Mouse (Mus musculus) ovary, postnatal 14 days (tissue): Measurements from ENCODE around the gene Stat2.
"Not testable (repeated sequence)": the region's sequence is repeated elsewhere in the genome, so short reads cannot be mapped to it uniquely, and the experiment has no call there.

Source experiments
- DNase-seq: peaks from one replicate; pipeline ENCODE4 v3.0.0; 2022; ENCODE audit warnings: low spot score

The Stat2 gene

DNA sequence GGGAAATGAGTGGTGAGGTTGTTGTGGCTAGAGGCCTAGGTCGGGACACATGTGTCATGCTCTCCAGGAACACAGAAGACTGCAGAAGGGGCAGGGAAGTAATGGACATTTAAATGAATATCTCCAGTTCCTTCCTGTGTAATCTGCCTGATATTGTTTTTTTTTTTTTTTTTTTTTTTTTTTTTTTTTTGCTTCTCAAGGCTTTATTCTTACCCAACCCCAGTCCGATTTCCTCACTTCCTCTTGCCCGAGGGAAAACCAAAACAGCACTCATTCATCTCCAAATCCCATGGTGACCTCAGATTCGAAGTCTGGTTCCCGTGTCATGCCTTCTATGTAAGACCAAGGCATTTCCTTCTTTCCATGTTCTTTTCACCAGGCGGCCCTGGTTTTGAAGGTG, 27.9 kb downstream of the Stat2 start:
- no peak for DNase-seq

DNA sequence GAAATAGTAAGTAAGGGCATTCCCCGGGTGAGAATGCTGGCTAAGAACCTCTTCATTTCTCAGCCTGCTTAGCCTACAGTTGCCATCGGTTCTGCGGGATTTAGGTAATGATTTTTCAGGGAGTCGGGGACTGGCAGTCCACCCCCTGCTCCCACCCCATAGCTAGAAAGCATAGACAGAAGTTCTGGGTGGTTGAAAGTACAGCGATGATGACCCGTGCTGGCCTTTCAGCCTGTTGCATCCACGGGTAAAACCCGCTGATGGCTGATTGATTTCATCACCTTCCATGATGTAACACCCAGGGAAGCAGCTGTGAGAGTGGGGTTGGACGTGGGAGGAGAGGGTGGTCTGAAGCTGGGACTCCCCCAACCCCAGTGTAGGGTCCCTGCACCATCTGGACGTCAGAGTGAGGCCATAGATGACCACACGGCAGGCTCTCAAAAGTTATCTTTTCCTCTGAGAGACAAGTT, 28.4 kb downstream of the Stat2 start, which contains the start of gene Il23a:
Gene Il23a, minus strand, starts transcription at position 51 of the 470 bp plus-strand sequence.
- DNase-seq = no peak

DNA sequence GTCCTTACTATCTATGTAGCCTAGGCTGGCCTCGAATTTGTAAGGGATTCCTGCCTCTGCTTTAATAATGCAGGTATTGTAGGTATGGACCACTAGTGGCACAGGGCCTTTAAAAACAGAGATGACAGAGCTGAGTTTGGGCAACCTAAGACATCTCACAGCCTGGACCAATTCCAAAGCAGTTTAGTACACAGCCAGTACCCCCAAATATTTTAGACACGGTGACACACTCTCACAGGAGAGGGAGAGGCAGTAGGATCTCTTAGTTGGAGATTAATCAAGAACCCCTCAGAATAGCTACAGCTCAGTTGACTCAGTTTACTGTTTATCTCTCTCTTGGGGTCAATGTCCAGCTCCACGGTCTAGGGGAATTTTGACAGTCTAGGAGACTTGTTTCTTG, 32.0 kb downstream of the Stat2 start:
- no peak for DNase-seq

DNA sequence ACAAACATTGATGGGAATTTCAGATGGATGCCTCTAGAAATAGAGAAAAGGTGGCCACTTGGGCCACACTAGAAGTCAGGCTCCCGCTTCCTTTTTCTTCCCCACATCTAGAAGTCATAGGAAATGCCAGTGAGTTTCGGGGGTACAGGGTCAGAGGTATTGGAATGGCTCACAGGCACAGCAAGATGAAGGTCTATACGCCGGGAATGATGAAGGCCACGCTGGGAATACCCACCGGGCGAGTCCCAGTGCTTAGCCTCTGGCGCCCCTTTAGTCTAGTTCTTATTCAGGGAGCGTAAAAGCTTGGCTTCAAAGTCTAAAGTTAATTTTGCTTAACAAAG, 32.4 kb downstream of the Stat2 start:
- no peak for DNase-seq

DNA sequence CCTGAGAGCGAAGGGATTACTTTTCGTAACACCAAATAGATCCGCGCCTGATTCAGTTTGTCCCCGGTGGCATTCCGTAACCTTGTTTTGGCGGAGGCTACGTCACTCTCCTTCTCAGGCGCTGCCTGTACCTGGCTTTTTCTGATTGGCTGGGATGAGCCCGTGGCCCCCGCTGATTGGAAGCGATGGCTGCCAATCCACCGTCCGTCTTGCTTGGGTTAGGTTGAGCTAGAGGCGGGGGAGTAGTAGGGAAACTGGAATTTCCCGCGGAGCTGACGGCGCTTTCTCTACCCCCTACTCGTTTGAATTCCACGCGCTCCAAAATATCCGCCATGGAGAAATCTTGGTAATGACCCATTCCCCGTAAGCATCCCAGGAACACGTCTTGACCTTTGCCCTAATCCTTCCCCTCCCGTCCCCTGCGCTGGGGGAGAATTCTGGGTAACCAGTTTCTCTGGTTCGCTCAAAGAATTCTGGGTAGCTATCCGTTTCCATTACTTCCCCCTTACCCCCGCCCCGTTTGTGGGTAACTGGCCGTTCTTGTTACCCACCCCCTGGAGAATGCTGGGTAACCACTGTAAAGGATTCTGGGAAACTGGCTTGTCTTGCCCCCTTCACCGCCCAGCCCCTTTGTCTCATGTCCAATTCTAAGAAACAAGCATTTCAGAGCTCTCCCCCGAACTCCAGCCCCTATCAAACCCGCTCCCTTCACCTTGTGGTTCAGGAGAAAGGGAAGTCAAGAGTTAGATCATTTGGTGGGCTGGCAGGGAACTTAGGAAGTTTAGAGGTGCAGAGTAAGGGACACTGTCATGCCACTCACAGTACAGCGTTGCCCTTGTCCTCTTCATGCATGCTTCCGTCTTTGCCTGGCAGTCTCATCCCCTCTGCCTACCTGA, 33.0 kb downstream of the Stat2 start, which contains the start of gene Pan2:
Gene Pan2, plus strand, starts transcription at position 210 of the 896 bp plus-strand sequence.
- peak; percentile 99 for DNase-seq

DNA sequence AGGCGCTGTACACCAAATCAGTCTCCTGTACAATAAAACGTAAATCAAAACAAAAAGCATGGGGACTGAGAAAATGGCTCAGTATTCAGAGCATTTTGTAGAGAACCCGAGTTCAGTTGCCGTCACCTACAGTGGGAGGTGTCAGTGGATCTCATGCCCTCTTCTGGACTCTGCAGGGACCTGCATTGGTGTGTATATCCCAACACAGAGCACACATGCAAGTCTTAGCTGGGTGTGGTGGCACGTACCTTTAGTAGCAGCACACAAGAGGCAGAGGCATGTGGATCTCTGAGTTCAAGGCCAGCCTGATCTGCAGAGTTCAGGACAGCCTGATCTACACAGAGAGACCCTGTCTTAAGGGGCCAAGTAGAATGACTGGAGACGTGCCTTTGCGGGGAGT, 39.3 kb downstream of the Stat2 start:
- DNase-seq = no peak

DNA sequence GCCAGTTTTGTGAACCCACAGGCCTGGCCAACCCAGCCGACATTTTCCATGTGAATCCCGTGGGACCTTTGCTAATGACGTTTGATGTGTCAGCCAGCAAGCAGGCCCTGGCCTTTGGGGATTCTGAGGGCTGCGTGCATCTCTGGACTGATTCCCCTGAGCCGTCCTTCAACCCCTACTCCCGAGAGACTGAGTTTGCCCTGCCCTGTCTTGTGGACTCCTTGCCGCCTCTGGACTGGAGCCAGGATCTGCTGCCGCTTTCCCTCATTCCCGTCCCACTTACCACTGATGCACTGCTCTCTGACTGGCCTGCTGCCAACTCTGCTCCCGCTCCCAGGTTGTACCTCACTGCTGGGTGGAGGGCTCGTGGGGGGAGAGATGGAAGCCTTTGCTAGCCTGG, 39.8 kb downstream of the Stat2 start:
- no peak for DNase-seq

DNA sequence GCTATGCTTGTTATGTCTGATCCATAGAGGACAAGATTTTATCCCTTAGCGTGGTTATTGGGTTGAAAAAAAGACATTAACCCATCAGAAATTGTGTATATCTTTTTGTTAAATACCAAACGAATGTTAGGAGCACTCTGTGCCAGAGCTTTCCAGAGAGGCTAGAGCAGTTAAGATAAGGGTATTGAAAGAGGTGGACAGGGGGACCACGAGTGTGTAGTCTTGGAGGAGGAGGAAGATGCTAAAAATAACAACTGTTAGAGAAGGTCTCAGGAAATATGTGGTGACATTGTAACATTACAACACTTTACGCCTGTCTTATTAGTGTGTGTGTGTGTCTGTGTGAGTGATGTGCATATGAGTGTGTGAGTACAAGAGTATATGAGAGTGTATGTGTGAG, 40.5 kb downstream of the Stat2 start:
- no peak for DNase-seq

DNA sequence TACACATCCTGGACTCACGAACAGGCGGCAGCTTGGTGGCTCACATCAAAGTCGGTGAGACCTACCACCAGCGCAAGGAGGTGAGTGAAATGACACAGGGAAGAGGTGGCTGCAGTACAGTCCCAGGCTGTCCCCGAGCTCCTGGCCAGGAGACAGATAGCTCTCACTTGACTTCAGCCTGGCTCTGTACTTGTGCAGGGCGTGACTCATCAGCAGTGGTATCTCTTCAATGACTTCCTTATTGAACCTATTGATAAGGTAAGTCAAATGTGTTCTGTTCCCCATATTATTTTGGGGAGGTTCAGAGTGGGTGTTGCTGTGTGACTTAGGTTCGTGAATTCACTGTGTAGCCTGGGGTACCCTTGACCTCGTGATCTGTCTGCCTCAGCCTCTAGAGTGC, 45.2 kb downstream of the Stat2 start:
- DNase-seq = no peak

DNA sequence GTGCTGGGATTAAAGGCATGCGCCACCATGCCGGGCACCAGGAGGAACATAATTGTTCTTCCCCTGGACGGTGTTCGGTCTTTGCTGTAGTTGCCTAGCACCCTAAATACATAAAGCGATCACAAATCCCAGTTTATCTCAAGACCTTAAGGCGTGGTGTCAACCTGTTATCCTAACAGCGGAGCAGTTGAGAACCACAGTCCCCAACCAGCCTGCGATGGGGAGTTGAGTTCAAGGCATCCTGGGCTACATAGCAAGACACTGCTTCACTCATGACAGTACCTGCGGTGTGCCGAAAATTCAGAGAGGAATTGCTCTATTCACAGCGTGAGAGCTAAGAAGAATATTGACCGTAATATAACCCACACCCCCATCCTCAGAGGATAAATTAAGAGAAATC, 51.3 kb downstream of the Stat2 start:
- no peak for DNase-seq

DNA sequence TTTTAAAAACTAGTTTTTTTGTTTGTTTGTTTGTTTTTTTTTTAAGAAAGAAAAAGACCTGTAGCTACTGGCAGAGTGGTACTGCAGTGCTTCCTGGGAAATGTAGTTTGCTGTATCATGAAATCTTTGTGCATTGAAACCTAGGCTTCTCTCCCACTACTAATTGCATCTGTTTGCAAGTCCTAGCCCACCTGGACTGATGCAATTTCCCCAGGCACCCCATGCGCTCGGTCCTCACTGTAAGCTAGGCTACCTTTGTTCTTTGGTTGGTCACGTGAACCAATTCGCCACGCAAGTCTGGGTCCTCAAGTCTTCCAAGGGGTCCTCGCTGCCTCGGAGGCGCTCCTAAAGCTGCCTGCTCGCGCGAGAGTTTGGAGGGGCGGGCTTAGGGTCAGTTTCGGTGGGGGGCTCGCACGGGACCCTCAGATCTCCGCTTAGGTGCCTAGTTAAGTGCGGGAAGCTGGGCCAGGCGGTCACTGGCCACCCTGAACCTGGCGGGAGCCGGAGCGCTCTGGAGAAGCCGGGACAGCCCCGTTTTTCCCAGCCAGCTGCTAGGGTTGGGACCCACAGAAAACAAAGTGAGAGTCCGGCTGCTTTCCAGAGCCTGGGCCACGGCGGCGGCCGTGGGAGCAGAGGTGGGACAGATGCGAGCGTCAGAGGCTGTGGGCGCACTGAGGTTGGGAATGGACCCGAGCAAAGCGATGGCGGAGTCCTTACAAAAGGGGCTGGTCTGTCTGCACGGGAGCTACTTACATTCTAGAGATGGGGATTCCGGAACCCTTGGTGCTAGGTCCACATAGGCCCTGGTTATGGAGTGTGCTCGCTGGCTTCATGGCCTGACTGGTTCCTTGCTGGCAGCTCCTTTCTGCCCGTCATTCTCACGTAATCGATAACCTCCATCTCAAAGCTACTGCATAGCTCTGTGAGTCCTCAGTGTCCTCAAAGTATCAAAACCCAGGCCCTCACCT, 52.1 kb downstream of the Stat2 start, which contains the start of gene Cnpy2:
Gene Cnpy2, plus strand, starts transcription at position 319 of the 968 bp plus-strand sequence.
- peak; percentile 82 for DNase-seq

DNA sequence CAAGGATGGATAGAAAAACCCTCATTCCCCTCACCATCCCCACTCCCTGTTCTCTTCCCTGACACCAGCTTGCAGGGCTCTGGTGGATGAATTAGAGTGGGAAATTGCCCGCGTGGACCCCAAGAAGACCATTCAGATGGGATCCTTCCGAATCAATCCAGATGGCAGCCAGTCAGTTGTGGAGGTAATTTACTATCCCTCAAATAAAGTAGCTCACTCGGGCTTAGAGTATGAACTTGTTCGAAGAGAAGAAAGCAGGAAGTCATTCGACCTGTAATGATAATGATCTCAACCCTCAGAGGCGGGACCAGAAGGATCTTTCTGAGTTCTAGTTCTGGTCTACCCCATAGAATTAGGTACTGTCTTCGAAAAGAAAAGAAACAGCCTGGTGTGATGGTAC, 53.2 kb downstream of the Stat2 start:
- no peak for DNase-seq

DNA sequence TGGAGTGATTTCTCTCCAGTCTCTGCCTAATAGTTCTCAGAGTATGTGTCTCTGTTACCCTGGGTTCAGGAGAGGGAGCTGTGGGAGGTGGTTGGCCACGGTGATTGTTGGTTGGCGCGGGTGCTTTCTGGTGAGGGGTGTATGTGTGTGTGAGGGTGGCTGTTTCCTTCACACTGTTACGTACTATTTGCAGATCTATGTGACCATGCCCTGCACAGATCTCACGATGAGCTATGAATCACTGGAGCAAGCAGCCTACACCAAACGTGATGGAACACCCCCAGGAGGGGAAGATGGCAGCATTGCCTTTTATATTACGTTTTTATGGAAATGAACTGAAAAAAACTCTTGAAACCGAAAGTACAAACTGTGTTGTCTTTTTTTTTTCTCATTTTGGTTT, 56.5 kb downstream of the Stat2 start:
- DNase-seq = no peak

DNA sequence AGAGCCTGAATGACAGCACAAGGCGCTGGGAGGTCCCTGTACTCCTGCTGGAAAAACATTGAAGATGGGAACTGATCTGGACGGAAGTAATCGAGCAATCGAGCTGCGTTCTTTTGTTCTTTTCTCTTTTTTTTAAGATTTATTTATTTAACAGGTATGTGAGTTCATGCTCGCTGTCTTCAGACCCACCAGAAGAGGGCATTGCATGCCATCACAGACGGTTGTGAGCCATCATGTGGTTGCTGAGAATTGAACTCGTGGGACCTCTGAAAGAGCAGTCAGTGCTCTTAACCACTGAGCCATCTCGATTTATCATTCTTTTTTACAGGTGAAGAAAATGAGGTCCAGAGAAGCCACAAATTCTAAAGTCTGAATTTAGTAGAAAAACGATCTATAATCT, 57.3 kb downstream of the Stat2 start:
- no peak for DNase-seq

DNA sequence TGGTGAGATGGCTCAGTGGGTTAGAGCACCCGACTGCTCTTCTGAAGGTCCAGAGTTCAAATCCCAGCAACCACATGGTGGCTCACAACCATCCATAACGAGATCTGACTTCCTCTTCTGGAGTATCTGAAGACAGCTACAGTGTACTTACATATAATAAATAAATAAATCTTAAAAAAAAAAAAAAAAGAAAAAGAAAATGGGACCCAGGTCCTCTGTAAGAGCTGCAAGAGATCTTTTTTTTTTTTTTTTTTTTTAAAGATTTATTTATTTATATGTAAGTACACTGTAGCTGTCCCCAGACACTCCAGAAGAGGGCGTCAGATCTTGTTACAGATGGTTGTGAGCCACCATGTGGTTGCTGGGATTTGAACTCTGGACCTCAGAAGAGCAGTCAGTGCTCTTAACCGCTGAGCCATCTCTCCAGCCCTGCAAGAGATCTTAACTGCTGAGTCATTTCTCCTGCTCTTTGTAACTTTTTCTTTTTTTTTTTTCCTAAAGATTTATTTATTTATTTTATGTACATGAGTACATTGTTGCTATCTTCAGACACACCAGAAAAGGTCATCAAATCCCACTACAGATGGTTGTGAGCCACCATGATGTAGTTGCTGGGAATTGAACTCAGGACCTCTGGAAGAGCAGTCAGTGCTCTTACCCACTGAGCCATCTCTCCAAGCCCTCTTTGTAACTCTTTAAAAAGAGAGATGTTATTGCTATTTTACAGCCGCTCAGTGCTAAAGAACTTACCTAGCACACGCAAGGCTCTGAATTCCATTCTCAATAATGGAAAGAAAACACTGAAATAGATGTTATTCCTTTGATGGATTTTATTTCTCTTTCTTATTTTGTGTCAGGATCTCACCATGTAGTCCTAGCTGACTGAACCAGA, 62.2 kb downstream of the Stat2 start:
- DNase-seq = not testable (repeated sequence)

DNA sequence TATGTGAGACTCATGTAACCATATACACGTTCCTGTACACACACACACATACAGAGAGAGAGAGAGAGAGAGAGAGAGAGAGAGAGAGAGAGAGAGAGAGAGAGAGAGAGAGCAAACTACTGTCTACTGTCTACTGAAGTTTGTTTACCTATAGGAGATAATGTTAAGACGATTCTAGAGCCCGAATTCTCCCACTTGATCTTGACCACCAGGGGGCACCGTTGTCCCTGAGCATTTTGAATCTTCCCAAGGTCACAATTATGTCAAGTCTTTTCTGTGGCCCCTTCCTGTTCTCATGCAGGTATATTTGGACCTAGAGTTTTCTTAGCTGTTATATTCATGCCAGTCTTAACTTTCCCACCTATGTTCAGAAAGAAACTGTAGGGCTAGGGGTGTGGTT, 65.2 kb downstream of the Stat2 start:
- DNase-seq = peak; percentile 70

DNA sequence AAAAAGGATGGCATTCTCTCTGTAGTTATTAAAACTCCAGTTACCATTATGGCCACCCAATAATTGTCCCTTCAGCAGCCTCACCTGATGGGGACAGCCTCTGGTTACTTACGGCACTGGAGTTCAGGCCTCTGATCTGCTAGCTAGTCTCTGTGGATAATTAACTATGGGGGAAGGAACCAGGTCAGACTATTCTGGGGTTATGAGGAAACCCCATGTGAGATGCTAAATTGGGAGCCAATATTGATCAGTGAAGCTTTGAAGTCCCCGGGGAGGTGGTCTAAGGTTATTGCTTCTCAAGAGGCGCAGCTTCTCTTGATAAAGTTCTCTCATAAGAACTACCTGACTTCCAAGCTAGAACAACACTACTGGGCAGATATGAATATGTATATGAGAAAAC, 65.8 kb downstream of the Stat2 start:
- no peak for DNase-seq

DNA sequence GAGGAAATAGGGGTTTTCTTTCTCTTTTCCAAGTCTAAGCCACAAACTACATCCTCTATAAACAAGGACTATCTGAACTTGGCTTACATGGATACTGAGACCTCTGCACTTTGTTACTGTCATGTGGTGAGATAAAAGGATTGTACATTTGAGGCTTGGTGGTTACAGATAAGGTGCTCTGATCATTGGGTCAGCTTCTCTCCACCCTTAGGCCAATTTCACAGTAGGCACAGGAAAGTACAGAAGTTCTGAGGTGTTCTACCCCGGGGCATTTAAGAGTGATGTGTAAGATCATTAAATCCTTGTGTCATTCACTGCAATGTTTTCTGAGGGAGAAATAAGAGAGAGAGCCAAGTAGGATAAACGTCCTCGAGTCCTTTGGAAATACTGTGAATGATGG, 66.2 kb downstream of the Stat2 start:
- DNase-seq = no peak

DNA sequence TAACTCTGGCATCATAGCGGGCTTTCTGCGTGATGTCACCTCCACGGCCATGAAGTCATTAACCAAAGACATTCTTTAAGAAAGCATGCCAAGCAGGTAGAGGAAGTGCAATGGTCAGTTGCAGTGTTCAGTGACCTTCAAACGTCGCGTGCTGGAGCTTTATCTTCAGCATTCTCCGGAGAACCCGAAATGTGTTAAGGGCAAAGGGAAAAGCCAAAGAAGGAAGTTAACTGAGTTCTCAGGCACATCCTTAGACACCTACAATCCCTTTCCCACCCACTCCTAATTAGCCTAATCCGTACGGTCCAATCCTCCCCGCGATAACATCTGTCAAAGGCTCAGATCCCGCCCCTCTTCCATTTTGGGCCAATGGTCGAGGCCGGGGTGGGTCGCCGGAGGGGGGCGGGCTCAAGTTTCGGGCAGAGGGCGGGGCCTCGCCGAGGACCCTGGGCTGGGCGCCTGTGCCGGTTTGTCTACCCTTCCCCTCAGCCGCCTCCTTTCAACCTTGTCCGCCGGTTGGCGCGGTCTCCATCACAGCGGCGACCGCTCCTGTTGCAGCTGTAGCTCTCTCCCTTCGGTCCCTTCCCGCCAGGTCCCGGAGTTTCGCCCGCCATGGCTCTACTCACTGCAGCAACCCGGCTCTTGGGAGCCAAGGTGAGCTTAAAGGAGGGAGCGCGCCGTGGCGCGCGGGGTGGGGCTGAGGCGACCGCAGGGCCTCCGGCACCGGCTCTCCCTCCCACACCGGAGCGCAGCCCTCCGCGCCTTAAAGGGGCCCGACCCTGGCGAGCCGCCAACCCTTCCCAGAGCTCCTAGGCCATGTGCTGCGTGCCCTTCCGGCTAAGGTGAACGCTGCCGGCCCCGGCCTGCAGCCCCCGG, 67.2 kb downstream of the Stat2 start, which contains the start of gene Cs:
Gene Cs, plus strand, starts transcription at position 429 of the 876 bp plus-strand sequence.
- peak; percentile 94 for DNase-seq

DNA sequence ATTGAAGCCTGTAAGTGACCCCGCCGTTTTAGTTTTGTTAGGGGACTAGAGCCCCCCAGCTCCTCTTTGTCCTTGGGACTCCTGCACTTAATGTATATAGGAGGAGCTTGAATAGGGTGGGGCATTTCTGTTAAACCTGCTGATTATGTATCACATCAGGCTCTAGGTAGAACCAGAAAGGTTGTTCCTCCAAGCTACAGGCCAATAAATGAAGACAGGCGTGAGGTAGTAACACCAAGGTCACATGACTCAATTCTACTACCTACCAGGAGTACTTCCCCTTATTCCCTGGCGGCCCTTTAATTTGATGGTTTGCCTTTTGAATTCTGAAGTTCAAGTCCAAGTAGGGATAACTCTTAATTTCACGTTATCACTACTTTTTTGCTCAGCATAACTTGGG, 68.1 kb downstream of the Stat2 start:
- DNase-seq = no peak

DNA sequence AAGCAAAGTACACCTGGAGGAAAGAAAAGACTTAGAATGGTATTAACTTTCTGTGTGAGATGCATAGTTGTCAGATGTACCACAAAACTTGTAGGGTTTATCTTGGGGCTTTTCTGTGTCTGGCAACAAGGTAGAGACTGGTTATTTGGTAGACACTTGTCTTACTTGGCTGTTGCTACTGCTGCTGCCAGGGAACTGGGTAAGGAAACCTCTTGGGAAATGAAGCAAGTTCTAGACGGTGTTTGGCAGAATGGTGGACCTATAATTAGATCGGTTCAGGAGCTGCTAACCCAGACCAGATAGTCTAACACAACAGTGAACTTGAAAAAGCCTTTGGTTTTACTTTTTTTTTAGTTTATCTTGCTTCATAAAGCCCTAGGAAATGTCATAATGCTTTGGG, 68.6 kb downstream of the Stat2 start:
- no peak for DNase-seq
